ENCODE assay signal across 8 mouse cellular contexts in the genomic region with DNA sequence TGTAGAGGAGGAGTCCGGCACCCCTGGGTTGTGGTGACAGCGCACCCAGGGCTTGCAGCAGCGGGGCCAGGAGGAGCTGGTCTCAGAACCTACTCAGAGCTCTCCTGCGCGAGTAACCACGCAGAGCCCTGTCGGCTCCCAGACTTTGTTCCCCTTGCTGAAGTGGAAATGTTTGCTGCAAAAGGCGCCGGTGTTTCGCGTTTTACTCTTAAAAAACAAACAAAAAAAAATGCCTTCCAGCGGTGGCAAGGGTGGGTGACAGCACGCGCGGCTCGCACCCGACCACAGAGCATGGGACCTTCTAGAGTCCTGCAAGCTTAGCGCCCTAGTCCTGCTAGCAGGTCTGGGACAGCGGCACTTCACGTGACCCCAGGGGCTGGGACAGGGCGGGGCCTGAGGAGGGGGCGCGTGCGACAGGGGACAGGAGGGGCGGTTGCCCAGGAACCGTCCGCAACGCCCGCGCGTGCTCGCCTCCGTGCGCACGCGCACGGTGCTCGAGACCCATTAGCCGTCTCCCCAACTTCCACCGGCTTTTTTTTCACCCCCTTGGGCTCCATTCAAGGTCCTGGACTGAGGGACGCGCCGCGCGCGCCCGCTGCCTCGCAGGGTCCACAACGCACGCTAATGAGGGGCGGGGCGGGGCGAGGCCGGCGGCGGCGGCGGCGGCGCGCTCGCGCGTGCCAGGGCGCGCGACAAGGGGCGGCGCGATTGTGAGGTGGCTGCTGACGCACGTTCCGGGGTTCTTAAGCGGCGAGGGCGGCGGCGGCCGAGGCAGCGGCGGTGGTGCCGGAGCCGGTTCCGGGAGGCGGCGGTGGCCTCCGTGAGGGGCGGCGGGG. TPM values are rescaled to one million over a fixed set of nuclear protein-coding genes. Genes with fewer than 3 reads are reported as not detected.
DNase-seq lines count a peak whose midpoint lies in the region; ATAC-seq lines count a peak whose summit lies in the region.

Gene Cpeb2 (plus strand): TSS at position 691 of the 836 bp plus-strand sequence.

- H3K9ac ChIP-seq in forebrain, embryonic 11.5 days (ENCODE audit: low read length): peak within 1 kb of the TSS; percentile 82
- H3K9ac ChIP-seq in heart, embryonic 16.5 days (ENCODE audit: low read length): peak within 1 kb of the TSS; percentile 100
- H3K9ac ChIP-seq in liver, embryonic 15.5 days: peak within 1 kb of the TSS; percentile 72
- H3K9ac ChIP-seq in neural tube, embryonic 12.5 days: peak within 1 kb of the TSS; percentile 97

- DNase-seq in CD4-positive, CD25-positive, alpha-beta regulatory T cell, adult 2 months (ENCODE audit: low read depth, low spot score): peak; percentile 93
- DNase-seq in brain, embryonic 18.5 days (ENCODE audit: low read depth, low spot score): peak; percentile 82
- peak; percentile 95 for DNase-seq in forebrain, embryonic 11.5 days (ENCODE audit: low spot score)
- DNase-seq in kidney, postnatal 36 days: peak; percentile 96 to 98
- peak; percentile 83 for DNase-seq in telencephalon, adult 2 months (ENCODE audit: low read depth, low spot score)

- peak within 1 kb of the TSS; percentile 96 for H3K4me2 ChIP-seq in forebrain, embryonic 11.5 days (ENCODE audit: low read depth, low read length, severe bottlenecking)
- peak within 1 kb of the TSS; percentile 68 for H3K4me2 ChIP-seq in heart, embryonic 16.5 days (ENCODE audit: low read depth, low read length)
- peak within 1 kb of the TSS; percentile 92 for H3K4me2 ChIP-seq in liver, embryonic 15.5 days
- H3K4me2 ChIP-seq in neural tube, embryonic 12.5 days (replicated peaks): peak within 1 kb of the TSS; percentile 84

- H3K27me3 ChIP-seq in forebrain, embryonic 11.5 days (ENCODE audit: control insufficient read depth, insufficient read depth, low read length): peaks cover 3% of the 10 kb centered on the region; the same call in 1 of the 2 replicates
- H3K27me3 ChIP-seq in heart, embryonic 16.5 days (ENCODE audit: control insufficient read depth, insufficient read depth, low read length): no peaks in the 10 kb centered on the region
- peaks cover 69% of the 10 kb centered on the region for H3K27me3 ChIP-seq in liver, embryonic 15.5 days
- H3K27me3 ChIP-seq in neural tube, embryonic 12.5 days (replicated peaks): no peaks in the 10 kb centered on the region

- H3K4me3 ChIP-seq in forebrain, embryonic 11.5 days (ENCODE audit: low read depth, low read length): peak within 1 kb of the TSS; percentile 82
- peak within 1 kb of the TSS; percentile 99 for H3K4me3 ChIP-seq in heart, embryonic 16.5 days (ENCODE audit: low read length)
- peak within 1 kb of the TSS; percentile 70 for H3K4me3 ChIP-seq in liver, embryonic 15.5 days (replicated peaks)
- H3K4me3 ChIP-seq in neural tube, embryonic 12.5 days: peak within 1 kb of the TSS; percentile 94

- ATAC-seq in forebrain, embryonic 11.5 days (replicated peaks; ENCODE audit: low FRiP score): peak; percentile 93
- ATAC-seq in heart, embryonic 16.5 days (replicated peaks; ENCODE audit: extremely low read depth, insufficient read depth, low FRiP score): peak; percentile 91
- ATAC-seq in liver, embryonic 15.5 days (ENCODE audit: insufficient read depth): peak; percentile 82
- peak; percentile 91 for ATAC-seq in neural tube, embryonic 12.5 days (ENCODE audit: low FRiP score, low read depth)

- H3K36me3 ChIP-seq in forebrain, embryonic 11.5 days (ENCODE audit: control insufficient read depth, insufficient read depth, low read length): no peaks in the 10 kb centered on the region
- no peaks in the 10 kb centered on the region for H3K36me3 ChIP-seq in heart, embryonic 16.5 days (ENCODE audit: control insufficient read depth, insufficient read depth)
- H3K36me3 ChIP-seq in liver, embryonic 15.5 days (replicated peaks): no peaks in the 10 kb centered on the region
- no peaks in the 10 kb centered on the region for H3K36me3 ChIP-seq in neural tube, embryonic 12.5 days

- H3K27ac ChIP-seq in forebrain, embryonic 11.5 days (ENCODE audit: low read depth, low read length): peak within 1 kb of the TSS; percentile 87
- H3K27ac ChIP-seq in heart, embryonic 16.5 days (ENCODE audit: low read length): peak within 1 kb of the TSS; percentile 97
- H3K27ac ChIP-seq in liver, embryonic 15.5 days (replicated peaks): peak within 1 kb of the TSS; percentile 90
- H3K27ac ChIP-seq in neural tube, embryonic 12.5 days: peak within 1 kb of the TSS; percentile 96

- no peaks in the 10 kb centered on the region for H3K4me1 ChIP-seq in forebrain, embryonic 11.5 days (replicated peaks; ENCODE audit: control insufficient read depth, insufficient read depth, low read length)
- no peaks in the 10 kb centered on the region for H3K4me1 ChIP-seq in heart, embryonic 16.5 days (ENCODE audit: control insufficient read depth, insufficient read depth, low read length)
- peaks cover 15% of the 10 kb centered on the region for H3K4me1 ChIP-seq in liver, embryonic 15.5 days (replicated peaks)
- H3K4me1 ChIP-seq in neural tube, embryonic 12.5 days: peaks cover 6% of the 10 kb centered on the region; the same call in 1 of the 2 replicates

- no peaks in the 10 kb centered on the region for H3K9me3 ChIP-seq in forebrain, embryonic 11.5 days (ENCODE audit: control insufficient read depth, low read length)
- no peaks in the 10 kb centered on the region for H3K9me3 ChIP-seq in heart, embryonic 16.5 days (replicated peaks; ENCODE audit: control insufficient read depth, low read length)
- no peaks in the 10 kb centered on the region for H3K9me3 ChIP-seq in liver, embryonic 15.5 days (replicated peaks)
- no peaks in the 10 kb centered on the region for H3K9me3 ChIP-seq in neural tube, embryonic 12.5 days

- WGBS in forebrain, embryonic 11.5 days: 0% methylated on average over 88 of the region's 89 CpGs
- WGBS in heart, embryonic 16.5 days: under 1% methylated on average over 83 of the region's 89 CpGs
- under 1% methylated on average over 89 of the region's 89 CpGs for WGBS in liver, embryonic 15.5 days (ENCODE audit: insufficient replicate concordance)
- under 1% methylated on average over 89 of the region's 89 CpGs for WGBS in neural tube, embryonic 12.5 days

RNA-seq across cellular contexts. Expression of gene Cpeb2, which starts in this region (rescaled TPM):
- 2.8 and 3.4 TPM in 2 replicates for polyA plus RNA-seq in forebrain, embryonic 11.5 days (2014; fragmentation: Nextera tagmentation; extraction: Ambion mirVana)
- polyA plus RNA-seq in heart, embryonic 16.5 days (2015; fragmentation: Nextera tagmentation; extraction: Ambion mirVana): 4.5 and 4.8 TPM in 2 replicates
- 1.0 and 1.2 TPM in 2 replicates for polyA plus RNA-seq in liver, embryonic 15.5 days (2015; fragmentation: Nextera tagmentation; extraction: Ambion mirVana)
- 9.6 and 9.8 TPM in 2 replicates for polyA plus RNA-seq in neural tube, embryonic 12.5 days (2016; fragmentation: Nextera tagmentation; extraction: Ambion mirVana)

Comparison
In these comparisons a context has a peak if more than half of its experiments do, and no peak if none do; other contexts are left out.
1. Peak in every context shown above with its lines: DNase-seq, ATAC-seq, H3K4me3 ChIP-seq and H3K27ac ChIP-seq.